Comparison of ENCODE assay signal across 8 mouse cellular contexts in genomic region chr12:16532860-16533230, GRCm38 (mm10).
DNase-seq lines count a peak whose midpoint lies in the region; ATAC-seq and TF ChIP-seq lines count a peak whose summit lies in the region.

No protein-coding gene starts in this region.

- H3K4me1 ChIP-seq in kidney, embryonic 16.5 days (ENCODE audit: insufficient read depth, low read length): peaks cover 6% of the 10 kb centered on the region; the same call in 1 of the 2 replicates
- peaks cover 30% of the 10 kb centered on the region for H3K4me1 ChIP-seq in bone marrow macrophage, adult 2 months (ENCODE audit: control insufficient read depth, insufficient read depth, low read length)
- H3K4me1 ChIP-seq in hindbrain, embryonic 10.5 days (replicated peaks): peaks cover 12% of the 10 kb centered on the region
- 0 out of 2 replicates have a peak, but pooled peaks cover 8% of the 10 kb centered on the region for H3K4me1 ChIP-seq in midbrain, embryonic 14.5 days (ENCODE audit: control insufficient read depth, insufficient read depth, low read length)

- H3K9ac ChIP-seq in kidney, embryonic 16.5 days (replicated peaks; ENCODE audit: low read length): 0 out of 2 replicates have a peak overlapping the region, but pooled peaks have one; percentile 1
- H3K9ac ChIP-seq in midbrain, embryonic 14.5 days (replicated peaks; ENCODE audit: low read length): peak overlapping the region; percentile 29; the same call in 1 of the 2 replicates

- H3K27ac ChIP-seq in kidney, embryonic 16.5 days (ENCODE audit: low read length): no peak overlapping the region
- H3K27ac ChIP-seq in bone marrow macrophage, adult 2 months (ENCODE audit: insufficient read depth, low read depth, low read length): peak overlapping the region; percentile 69
- peak overlapping the region; percentile 79 for H3K27ac ChIP-seq in hindbrain, embryonic 10.5 days
- peak overlapping the region; percentile 55; the same call in 1 of the 2 replicates for H3K27ac ChIP-seq in midbrain, embryonic 14.5 days (replicated peaks; ENCODE audit: low read depth, low read length)

- WGBS in kidney, embryonic 16.5 days: 43% methylated on average over 7 of the region's 7 CpGs
- WGBS in hindbrain, embryonic 10.5 days: 43% methylated on average over 7 of the region's 7 CpGs
- WGBS in midbrain, embryonic 14.5 days: 44% methylated on average over 7 of the region's 7 CpGs

- no peak for DNase-seq in kidney, postnatal 36 days
- DNase-seq in hindbrain, embryonic 10.5 days (ENCODE audit: low spot score): no peak
- no peak for DNase-seq in midbrain, embryonic 14.5 days
- DNase-seq in cerebellum, adult 11-12 months: no peak
- no peak for DNase-seq in layer of hippocampus, postnatal 10 days (ENCODE audit: low spot score in 2 of 2)
- DNase-seq in layer of hippocampus, postnatal 14 days (ENCODE audit: low spot score in 2 of 2): no peak

- no peaks in the 10 kb centered on the region for H3K27me3 ChIP-seq in kidney, embryonic 16.5 days (ENCODE audit: insufficient read depth, low read length)
- no peaks in the 10 kb centered on the region for H3K27me3 ChIP-seq in hindbrain, embryonic 10.5 days (ENCODE audit: insufficient read depth, poor library complexity, severe bottlenecking)
- no peaks in the 10 kb centered on the region for H3K27me3 ChIP-seq in midbrain, embryonic 14.5 days (ENCODE audit: control insufficient read depth, insufficient read depth, low read length)

- no peak overlapping the region for H3K4me2 ChIP-seq in kidney, embryonic 16.5 days (replicated peaks; ENCODE audit: low read depth, low read length)
- H3K4me2 ChIP-seq in midbrain, embryonic 14.5 days (ENCODE audit: low read length): peak overlapping the region; percentile 21; the same call in 1 of the 2 replicates

- peak; percentile 78 for ATAC-seq in kidney, embryonic 16.5 days (ENCODE audit: low FRiP score, low TSS enrichment)
- ATAC-seq in midbrain, embryonic 14.5 days (ENCODE audit: low FRiP score, low TSS enrichment): peak; percentile 34

- H3K4me3 ChIP-seq in kidney, embryonic 16.5 days (ENCODE audit: low read length): no peak overlapping the region
- H3K4me3 ChIP-seq in bone marrow macrophage, adult 2 months (ENCODE audit: insufficient read depth, low read length): peak overlapping the region; percentile 19
- no peak overlapping the region for H3K4me3 ChIP-seq in hindbrain, embryonic 10.5 days
- H3K4me3 ChIP-seq in midbrain, embryonic 14.5 days (replicated peaks; ENCODE audit: low read depth, low read length): no peak overlapping the region

- H3K36me3 ChIP-seq in kidney, embryonic 16.5 days (ENCODE audit: insufficient read depth, low read length): no peaks in the 10 kb centered on the region
- peaks cover 12% of the 10 kb centered on the region for H3K36me3 ChIP-seq in hindbrain, embryonic 10.5 days
- H3K36me3 ChIP-seq in midbrain, embryonic 14.5 days (ENCODE audit: control insufficient read depth, insufficient read depth, low read length): peaks cover 21% of the 10 kb centered on the region

- TF ChIP-seq CTCF in bone marrow macrophage, adult 2 months (IDR thresholded peaks at IDR 0.05; ENCODE audit: low read depth, low read length): no peak

- no peak for TF ChIP-seq POLR2A in bone marrow macrophage, adult 2 months (IDR thresholded peaks at IDR 0.05; ENCODE audit: borderline replicate concordance, low read depth, low read length)

- H3K9me3 ChIP-seq in kidney, embryonic 16.5 days (ENCODE audit: low read length): no peaks in the 10 kb centered on the region
- H3K9me3 ChIP-seq in hindbrain, embryonic 10.5 days: no peaks in the 10 kb centered on the region
- H3K9me3 ChIP-seq in midbrain, embryonic 14.5 days (ENCODE audit: control insufficient read depth, low read length): no peaks in the 10 kb centered on the region
